Mouse (Mus musculus): Measurements from ENCODE around the gene Ksr1. TPM values are rescaled to one million over a fixed set of nuclear protein-coding genes. Genes with fewer than 3 reads are reported as not detected.

The Ksr1 gene
- polyA plus RNA-seq, 1 experiment, result 106 TPM

DNA sequence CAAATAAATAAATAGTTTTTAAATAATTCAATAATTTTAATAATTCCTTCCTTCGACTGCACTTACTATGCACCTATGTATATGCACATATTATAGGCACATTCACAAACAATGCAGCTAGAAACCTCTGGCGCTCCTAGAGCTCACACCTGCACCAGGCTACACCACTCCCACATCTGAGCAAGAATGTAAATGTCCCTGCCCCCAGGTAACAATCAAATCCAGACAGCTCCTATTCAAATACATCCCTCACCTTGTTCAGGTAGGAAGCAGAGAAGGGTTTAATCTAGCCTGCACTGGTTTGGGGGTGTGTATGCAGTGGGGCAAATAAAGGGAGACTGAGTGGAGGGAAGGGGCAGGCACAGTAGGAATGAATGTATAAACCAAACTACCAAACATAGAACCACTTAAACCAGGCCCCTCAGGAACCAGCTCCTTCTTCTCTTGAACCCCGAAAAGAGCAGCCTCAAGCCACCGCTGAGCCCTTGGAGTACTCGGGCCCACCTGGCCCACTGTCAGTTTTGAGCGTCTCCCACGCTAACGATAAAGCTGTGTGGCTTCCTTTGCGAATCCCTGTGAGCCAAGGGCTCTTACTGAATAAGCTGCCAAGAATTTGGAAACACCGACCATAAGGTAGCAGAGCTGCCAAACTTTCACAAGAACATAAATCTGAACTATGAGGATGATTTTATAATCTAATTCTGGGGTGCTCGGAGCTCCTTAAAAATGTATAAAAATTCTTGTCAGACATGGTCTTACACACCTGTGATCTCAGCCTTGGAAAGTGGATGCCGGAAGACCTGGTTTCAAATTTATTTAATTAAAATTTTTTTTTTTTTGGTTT, 167.8 kb downstream of the Ksr1 start:
- H3K27me3 ChIP-seq (ENCODE audit: control insufficient read depth, insufficient read depth, low read length), result no peaks in the 10 kb centered on the region
- peaks cover 23% of the 10 kb centered on the region for H3K4me1 ChIP-seq (ENCODE audit: control insufficient read depth, insufficient read depth, insufficient read length, low read length)
- H3K36me3 ChIP-seq (ENCODE audit: control insufficient read depth, insufficient read depth, low read length), result peaks cover 49% of the 10 kb centered on the region
- TF ChIP-seq POLR2A (IDR thresholded peaks at IDR 0.05; ENCODE audit: low read depth, low read length), result no peak
- no peak for TF ChIP-seq CTCF (IDR thresholded peaks at IDR 0.05; ENCODE audit: extremely low read depth, insufficient read length, insufficient replicate concordance, low read depth, low read length)
- 70% methylated on average over 12 of the region's 12 CpGs for WGBS
- H3K27ac ChIP-seq (ENCODE audit: insufficient read depth, low read depth, low read length), result no peak overlapping the region
- no peak overlapping the region for H3K4me3 ChIP-seq (ENCODE audit: low read depth, low read length)

DNA sequence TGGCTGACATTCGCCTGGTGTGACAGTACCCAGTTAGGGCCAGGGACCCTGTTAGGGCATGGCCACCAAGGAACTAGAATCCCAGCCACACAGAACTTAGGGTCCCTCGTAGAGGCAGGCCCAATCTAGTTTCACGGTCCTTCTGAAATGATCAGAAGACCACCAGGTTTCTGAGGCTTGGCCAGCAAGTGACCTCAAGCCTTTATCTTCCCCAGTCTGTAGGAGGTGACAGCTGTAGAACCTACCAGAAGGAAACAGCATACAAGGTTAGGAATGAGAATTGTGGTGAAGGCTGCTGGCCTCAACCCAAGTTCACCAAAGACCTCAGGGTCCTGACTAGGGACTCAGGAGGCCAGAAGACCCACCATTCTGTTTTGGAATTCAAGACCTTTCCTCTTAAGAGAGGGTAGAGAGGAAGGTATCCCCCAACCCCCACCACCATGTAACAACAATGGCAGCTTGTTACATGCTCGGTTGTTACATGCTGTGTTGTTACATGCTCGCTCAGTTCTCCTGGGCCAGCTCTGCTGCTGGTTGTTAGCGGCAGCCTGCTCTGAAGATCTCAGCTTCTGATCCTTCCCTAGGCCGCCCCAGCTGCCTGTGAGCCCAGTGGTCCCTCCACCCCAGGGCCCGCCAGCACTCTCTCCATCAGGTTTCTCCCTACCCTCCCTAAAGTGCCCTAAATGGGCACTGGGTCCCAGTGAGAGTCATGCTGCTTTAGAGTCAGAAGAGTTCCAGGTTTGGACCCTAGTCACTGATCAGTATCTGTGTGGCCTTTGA, 169.3 kb downstream of the Ksr1 start:
- Histone ChIP-seq H3K36me3 (ENCODE audit: control insufficient read depth, insufficient read depth, low read length) (peaks cover 64% of the 10 kb centered on the region), H3K4me1 (ENCODE audit: control insufficient read depth, insufficient read depth, insufficient read length, low read length) (peaks cover 30% of the 10 kb centered on the region), H3K27ac (ENCODE audit: insufficient read depth, low read depth, low read length) (no peak overlapping the region), H3K27me3 (ENCODE audit: control insufficient read depth, insufficient read depth, low read length) (no peaks in the 10 kb centered on the region), H3K4me3 (ENCODE audit: low read depth, low read length) (no peak overlapping the region)
- 91% methylated on average over 8 of the region's 8 CpGs for WGBS
- TF ChIP-seq POLR2A (IDR thresholded peaks at IDR 0.05; ENCODE audit: low read depth, low read length) (no peak), CTCF (IDR thresholded peaks at IDR 0.05; ENCODE audit: extremely low read depth, insufficient read length, insufficient replicate concordance, low read depth, low read length) (no peak)

DNA sequence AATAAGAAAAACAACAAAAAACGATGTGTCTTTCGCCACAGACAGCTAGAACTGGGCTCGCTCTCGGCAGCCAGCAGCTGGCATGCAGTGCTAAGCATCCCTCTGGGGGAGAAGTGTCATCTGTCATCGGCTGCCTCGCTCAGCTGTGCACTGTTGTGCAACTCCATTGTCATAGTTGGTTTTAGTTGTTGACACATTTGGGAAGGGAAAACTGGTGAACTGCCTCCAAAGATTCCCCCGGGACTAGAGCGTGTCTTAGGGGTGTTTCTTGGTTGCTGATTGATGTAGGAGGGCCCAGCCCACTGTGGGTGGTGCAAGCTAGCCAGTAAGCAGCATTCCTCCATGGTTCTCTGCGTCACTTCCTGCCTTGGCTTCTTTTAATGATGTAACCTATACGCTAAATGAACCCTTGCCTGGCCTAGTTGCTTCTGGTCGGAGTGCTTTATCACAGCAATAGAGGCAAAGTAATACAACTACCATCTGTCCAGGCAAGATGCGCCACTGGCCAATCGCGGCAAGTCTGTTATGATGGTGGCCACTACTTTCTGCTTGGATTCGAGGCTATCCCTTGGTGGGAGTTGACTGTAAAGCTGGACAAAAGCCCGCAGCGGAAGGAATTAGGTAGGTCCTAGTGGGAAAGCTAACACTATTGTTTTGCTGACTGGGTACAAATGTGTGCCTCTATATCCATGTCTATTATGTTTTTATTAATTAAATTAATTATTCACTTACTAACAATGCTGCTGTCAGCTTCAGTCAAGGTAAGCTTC, 172.6 kb downstream of the Ksr1 start:
- H3K4me1 ChIP-seq (ENCODE audit: control insufficient read depth, insufficient read depth, insufficient read length, low read length), result peaks cover 22% of the 10 kb centered on the region
- 66% methylated on average over 17 of the region's 17 CpGs for WGBS
- H3K36me3 ChIP-seq (ENCODE audit: control insufficient read depth, insufficient read depth, low read length), result peaks cover 93% of the 10 kb centered on the region
- H3K27me3 ChIP-seq (ENCODE audit: control insufficient read depth, insufficient read depth, low read length), result no peaks in the 10 kb centered on the region
- TF ChIP-seq POLR2A (IDR thresholded peaks at IDR 0.05; ENCODE audit: low read depth, low read length), result no peak
- no peak for TF ChIP-seq CTCF (IDR thresholded peaks at IDR 0.05; ENCODE audit: extremely low read depth, insufficient read length, insufficient replicate concordance, low read depth, low read length)
- no peak overlapping the region for H3K4me3 ChIP-seq (ENCODE audit: low read depth, low read length)
- peak overlapping the region; percentile 24 for H3K27ac ChIP-seq (ENCODE audit: insufficient read depth, low read depth, low read length)

DNA sequence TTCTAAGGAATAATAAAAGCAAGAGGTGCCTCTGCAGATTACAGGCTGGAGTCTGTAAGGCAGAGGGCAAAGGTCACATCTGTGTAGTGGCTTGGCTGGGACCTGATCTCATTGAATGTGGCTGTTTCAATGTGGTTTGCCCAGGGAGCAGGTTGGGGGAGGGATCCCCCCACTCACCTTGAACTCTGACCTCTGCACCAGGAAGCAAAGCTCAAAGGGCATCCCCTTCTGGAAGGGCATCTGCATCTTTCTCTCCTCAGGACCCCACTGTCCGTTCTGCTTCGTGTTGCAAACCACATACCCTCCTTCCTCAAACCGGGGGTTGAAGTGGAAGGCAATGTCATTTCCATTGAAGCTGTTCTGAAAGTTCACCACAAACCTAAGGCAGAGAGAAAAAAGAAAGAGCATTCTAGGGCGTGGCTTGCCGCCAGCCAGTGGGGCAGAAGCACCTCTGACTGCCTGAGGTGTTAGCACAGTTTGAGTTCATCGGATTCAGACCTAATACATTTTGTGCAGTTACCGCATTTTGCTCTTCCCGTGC, 173.3 kb downstream of the Ksr1 start:
- Histone ChIP-seq H3K4me3 (ENCODE audit: low read depth, low read length) (no peak overlapping the region), H3K36me3 (ENCODE audit: control insufficient read depth, insufficient read depth, low read length) (peaks cover 95% of the 10 kb centered on the region), H3K27ac (ENCODE audit: insufficient read depth, low read depth, low read length) (peak overlapping the region; percentile 8; the same call in 1 of the 2 replicates), H3K4me1 (ENCODE audit: control insufficient read depth, insufficient read depth, insufficient read length, low read length) (peaks cover 17% of the 10 kb centered on the region; the same call in 1 of the 2 replicates), H3K27me3 (ENCODE audit: control insufficient read depth, insufficient read depth, low read length) (no peaks in the 10 kb centered on the region)
- TF ChIP-seq CTCF (IDR thresholded peaks at IDR 0.05; ENCODE audit: extremely low read depth, insufficient read length, insufficient replicate concordance, low read depth, low read length) (no peak), POLR2A (IDR thresholded peaks at IDR 0.05; ENCODE audit: low read depth, low read length) (no peak)
- WGBS, result 34% methylated on average over 8 of the region's 8 CpGs

DNA sequence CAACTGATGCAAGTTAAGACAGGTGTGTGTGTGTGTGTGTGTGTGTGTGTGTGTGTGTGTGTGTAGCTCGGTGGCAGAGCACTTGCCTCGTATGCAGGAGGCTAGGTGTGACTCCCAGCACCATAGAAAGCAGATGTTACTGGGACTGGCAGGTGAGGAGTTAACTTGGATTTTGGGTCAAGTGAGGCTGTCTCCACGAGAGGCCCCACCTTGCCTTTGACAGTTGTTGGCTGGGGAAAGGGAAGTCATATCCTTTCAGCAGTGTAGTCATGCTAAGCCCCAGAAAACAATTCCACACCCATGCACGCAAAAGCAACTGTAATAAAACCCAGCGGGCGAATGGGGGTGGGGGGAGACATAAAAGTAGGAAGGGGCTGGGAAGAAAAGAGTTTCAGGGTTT, 173.9 kb downstream of the Ksr1 start:
- Histone ChIP-seq H3K27me3 (ENCODE audit: control insufficient read depth, insufficient read depth, low read length) (no peaks in the 10 kb centered on the region), H3K36me3 (ENCODE audit: control insufficient read depth, insufficient read depth, low read length) (peaks cover 94% of the 10 kb centered on the region), H3K27ac (ENCODE audit: insufficient read depth, low read depth, low read length) (no peak overlapping the region; the same call in 1 of the 2 replicates), H3K4me1 (ENCODE audit: control insufficient read depth, insufficient read depth, insufficient read length, low read length) (peaks cover 17% of the 10 kb centered on the region; the same call in 1 of the 2 replicates), H3K4me3 (ENCODE audit: low read depth, low read length) (no peak overlapping the region)
- 32% methylated on average over 6 of the region's 6 CpGs for WGBS
- TF ChIP-seq POLR2A (IDR thresholded peaks at IDR 0.05; ENCODE audit: low read depth, low read length) (no peak), CTCF (IDR thresholded peaks at IDR 0.05; ENCODE audit: extremely low read depth, insufficient read length, insufficient replicate concordance, low read depth, low read length) (no peak)

DNA sequence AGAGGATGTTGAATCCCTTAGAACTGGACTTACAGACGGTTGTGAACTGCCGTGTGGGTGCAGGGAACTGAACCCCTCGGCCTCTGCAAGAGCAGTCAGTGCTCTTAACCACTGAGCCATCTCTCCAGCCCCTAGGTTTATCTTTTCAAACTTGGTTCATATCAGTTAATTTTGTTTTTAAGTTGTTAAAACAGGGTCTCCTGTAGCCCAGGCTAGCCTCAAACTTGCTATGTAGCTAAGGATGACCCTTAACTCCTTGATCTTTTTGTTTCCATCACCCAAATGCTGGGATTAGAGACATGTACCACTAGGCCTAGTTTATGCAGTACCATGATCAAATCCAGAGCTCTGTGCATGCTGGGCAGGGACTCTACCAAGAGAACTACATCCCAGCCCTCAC, 174.5 kb downstream of the Ksr1 start:
- Histone ChIP-seq H3K36me3 (ENCODE audit: control insufficient read depth, insufficient read depth, low read length) (peaks cover 95% of the 10 kb centered on the region), H3K27ac (ENCODE audit: insufficient read depth, low read depth, low read length) (no peak overlapping the region), H3K4me3 (ENCODE audit: low read depth, low read length) (no peak overlapping the region), H3K4me1 (ENCODE audit: control insufficient read depth, insufficient read depth, insufficient read length, low read length) (peaks cover 14% of the 10 kb centered on the region; the same call in 1 of the 2 replicates), H3K27me3 (ENCODE audit: control insufficient read depth, insufficient read depth, low read length) (no peaks in the 10 kb centered on the region)
- TF ChIP-seq POLR2A (IDR thresholded peaks at IDR 0.05; ENCODE audit: low read depth, low read length) (no peak), CTCF (IDR thresholded peaks at IDR 0.05; ENCODE audit: extremely low read depth, insufficient read length, insufficient replicate concordance, low read depth, low read length) (no peak)
- WGBS, result 83% methylated on average over 3 of the region's 3 CpGs
